Mouse (Mus musculus): ENCODE results near the gene Tvp23b. TPM values are rescaled to one million over a fixed set of nuclear protein-coding genes. Genes with fewer than 3 reads are reported as not detected.

Tvp23b gene
- polyA plus RNA-seq, 1 experiment from 2014 or later, result 53.8 TPM

GRCm38 (mm10) chr11:62955186-62955585 lies 75.9 kb downstream of the Tvp23b start:
- ATAC-seq (ENCODE audit: low FRiP score, low read depth), result no peak
- H3K9ac ChIP-seq, result no peak overlapping the region
- H3K27me3 ChIP-seq, result no peaks in the 10 kb centered on the region
- no peak overlapping the region for H3K27ac ChIP-seq (replicated peaks)
- no peaks in the 10 kb centered on the region for H3K4me1 ChIP-seq (replicated peaks)
- no peaks in the 10 kb centered on the region for H3K36me3 ChIP-seq
- 85% methylated on average over 5 of the region's 5 CpGs for WGBS
- H3K4me2 ChIP-seq, result no peak overlapping the region
- H3K9me3 ChIP-seq, result no peaks in the 10 kb centered on the region
- H3K4me3 ChIP-seq, result no peak overlapping the region

- H3K27ac ChIP-seq (replicated peaks), result no peak overlapping the region
- no peak overlapping the region for H3K9ac ChIP-seq
- ATAC-seq (ENCODE audit: low FRiP score, low read depth), result no peak
- no peak overlapping the region for H3K4me2 ChIP-seq
- no peaks in the 10 kb centered on the region for H3K9me3 ChIP-seq
- no peaks in the 10 kb centered on the region for H3K27me3 ChIP-seq
- H3K4me3 ChIP-seq, result no peak overlapping the region
- no peaks in the 10 kb centered on the region for H3K4me1 ChIP-seq (replicated peaks)
- WGBS, result 47% methylated on average over 6 of the region's 6 CpGs
- H3K36me3 ChIP-seq, result no peaks in the 10 kb centered on the region
These were observed 76.5 kb downstream of the Tvp23b start for GRCm38 (mm10) chr11:62955776-62956175.

GRCm38 (mm10) chr11:62957626-62958180 lies 78.4 kb downstream of the Tvp23b start:
- H3K36me3 ChIP-seq, result no peaks in the 10 kb centered on the region
- H3K4me3 ChIP-seq, result no peak overlapping the region
- H3K9ac ChIP-seq, result no peak overlapping the region
- H3K27ac ChIP-seq (replicated peaks), result no peak overlapping the region
- no peak overlapping the region for H3K4me2 ChIP-seq
- no peak for ATAC-seq (ENCODE audit: low FRiP score, low read depth)
- H3K27me3 ChIP-seq, result no peaks in the 10 kb centered on the region
- H3K4me1 ChIP-seq (replicated peaks), result no peaks in the 10 kb centered on the region
- 92% methylated on average over 8 of the region's 8 CpGs for WGBS
- no peaks in the 10 kb centered on the region for H3K9me3 ChIP-seq

DNA sequence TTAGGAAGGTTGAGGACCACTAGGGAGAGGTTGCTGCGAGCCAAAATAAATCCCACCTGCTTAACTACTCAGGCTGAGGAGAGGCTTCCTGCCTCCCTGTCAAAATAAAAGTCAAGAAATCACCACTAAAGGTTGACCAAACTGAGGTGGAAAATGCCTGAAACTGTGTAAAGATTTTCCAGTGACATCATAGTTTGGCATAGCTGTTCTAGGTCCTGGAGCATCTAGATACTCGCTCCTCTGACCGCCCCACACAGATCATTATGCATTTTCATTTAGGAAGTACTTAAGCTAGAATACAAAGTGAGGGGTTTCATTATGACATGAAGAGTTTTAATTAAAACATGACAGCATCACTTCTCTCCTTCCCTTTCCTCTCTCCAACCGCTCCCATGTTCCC lies 84.0 kb downstream of the Tvp23b start:
- Histone ChIP-seq H3K4me2 (no peak overlapping the region), H3K36me3 (no peaks in the 10 kb centered on the region), H3K27ac (replicated peaks) (no peak overlapping the region), H3K4me3 (no peak overlapping the region), H3K9ac (no peak overlapping the region), H3K4me1 (replicated peaks) (peaks cover 16% of the 10 kb centered on the region), H3K27me3 (no peaks in the 10 kb centered on the region), H3K9me3 (no peaks in the 10 kb centered on the region)
- ATAC-seq (ENCODE audit: low FRiP score, low read depth), result no peak
- WGBS, result 88% methylated on average over 4 of the region's 4 CpGs

DNA sequence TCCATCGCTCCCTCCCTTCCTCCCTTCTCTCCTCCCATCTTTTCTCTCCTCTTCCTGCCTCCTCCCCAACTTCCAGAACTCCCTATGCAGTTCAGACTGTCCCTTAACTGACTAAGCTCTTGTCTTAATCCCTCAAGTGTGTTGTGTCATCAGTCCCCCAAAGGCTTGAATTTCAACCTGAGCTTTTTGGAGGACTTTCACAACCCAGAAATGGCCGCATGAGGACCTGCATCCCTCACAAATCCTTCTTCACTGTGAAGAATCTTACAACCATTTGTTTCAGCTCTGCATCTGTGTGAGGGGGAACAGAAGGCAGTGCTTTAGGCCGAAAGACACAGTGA lies 87.1 kb downstream of the Tvp23b start:
- no peaks in the 10 kb centered on the region for H3K36me3 ChIP-seq
- H3K4me1 ChIP-seq (replicated peaks), result peaks cover 16% of the 10 kb centered on the region
- WGBS, result 54% methylated on average over 3 of the region's 3 CpGs
- no peaks in the 10 kb centered on the region for H3K9me3 ChIP-seq
- no peaks in the 10 kb centered on the region for H3K27me3 ChIP-seq
- peak overlapping the region; percentile 45; the same call in 1 of the 2 replicates for H3K4me2 ChIP-seq
- H3K9ac ChIP-seq, result no peak overlapping the region
- ATAC-seq (ENCODE audit: low FRiP score, low read depth), result no peak; the same call in 1 of the 2 replicates
- no peak overlapping the region for H3K4me3 ChIP-seq
- H3K27ac ChIP-seq (replicated peaks), result peak overlapping the region; percentile 80

Other genes starting within 250 kb of the Tvp23b start
- gene Lrrc75a, start 230.9 kb upstream of the Tvp23b start, polyA plus RNA-seq (2015; fragmentation: Nextera tagmentation; extraction: Ambion mirVana), result 12.4 and 12.9 TPM in 2 replicates
- 23.7 and 26.4 TPM in 2 replicates for gene Mmgt2, start 230.8 kb upstream of the Tvp23b start, polyA plus RNA-seq (2015; fragmentation: Nextera tagmentation; extraction: Ambion mirVana)
- gene Zfp287, start 147.6 kb upstream of the Tvp23b start, polyA plus RNA-seq (2015; fragmentation: Nextera tagmentation; extraction: Ambion mirVana), result 17.6 and 20.2 TPM in 2 replicates
- not detected in 2 replicates for gene Gm10428, start 126.4 kb upstream of the Tvp23b start, polyA plus RNA-seq (2015; fragmentation: Nextera tagmentation; extraction: Ambion mirVana)
- gene Zfp286, start 90.0 kb upstream of the Tvp23b start, polyA plus RNA-seq (2015; fragmentation: Nextera tagmentation; extraction: Ambion mirVana), result 27.0 and 31.0 TPM in 2 replicates
- 8.1 and 8.4 TPM in 2 replicates for gene Trim16, start 59.2 kb upstream of the Tvp23b start, polyA plus RNA-seq (2015; fragmentation: Nextera tagmentation; extraction: Ambion mirVana)
- gene Fbxw10, start 32.4 kb upstream of the Tvp23b start, polyA plus RNA-seq (2015; fragmentation: Nextera tagmentation; extraction: Ambion mirVana), result 0.18 and 0.66 TPM in 2 replicates
- gene Cdrt4, start 71.7 kb downstream of the Tvp23b start, polyA plus RNA-seq (2015; fragmentation: Nextera tagmentation; extraction: Ambion mirVana), result not detected in 2 replicates
- gene Tekt3, start 182.2 kb downstream of the Tvp23b start, polyA plus RNA-seq (2015; fragmentation: Nextera tagmentation; extraction: Ambion mirVana), result not detected in 2 replicates
- gene Pmp22, start 249.5 kb downstream of the Tvp23b start, polyA plus RNA-seq (2015; fragmentation: Nextera tagmentation; extraction: Ambion mirVana), result 39.6 and 41.1 TPM in 2 replicates